Mouse (Mus musculus): ENCODE results near the gene Krtap19-2.

Gene Krtap19-2

DNA sequence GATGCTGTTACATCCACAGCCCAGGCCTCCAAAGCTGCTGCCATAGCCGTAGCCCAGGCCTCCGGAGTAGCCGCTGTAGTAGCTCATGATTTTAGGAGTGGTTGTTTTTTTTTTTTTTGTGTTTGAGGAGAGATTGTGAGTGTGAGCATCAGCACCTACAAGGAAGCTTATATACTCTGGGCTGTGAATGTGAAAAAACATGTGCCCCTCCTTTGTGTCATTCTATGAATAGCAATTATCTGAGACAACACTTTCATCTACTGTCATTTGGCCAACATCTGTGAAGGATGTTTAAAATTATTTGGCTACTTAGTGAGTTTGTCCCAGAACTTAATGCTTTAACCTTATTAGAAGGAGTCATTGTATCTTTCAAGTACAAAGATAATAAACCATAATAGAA, at the start of gene Krtap19-2:
TSS of gene Krtap19-2 (minus strand) at position 101 of the 400 bp plus-strand sequence.
- no peak for DNase-seq

DNA sequence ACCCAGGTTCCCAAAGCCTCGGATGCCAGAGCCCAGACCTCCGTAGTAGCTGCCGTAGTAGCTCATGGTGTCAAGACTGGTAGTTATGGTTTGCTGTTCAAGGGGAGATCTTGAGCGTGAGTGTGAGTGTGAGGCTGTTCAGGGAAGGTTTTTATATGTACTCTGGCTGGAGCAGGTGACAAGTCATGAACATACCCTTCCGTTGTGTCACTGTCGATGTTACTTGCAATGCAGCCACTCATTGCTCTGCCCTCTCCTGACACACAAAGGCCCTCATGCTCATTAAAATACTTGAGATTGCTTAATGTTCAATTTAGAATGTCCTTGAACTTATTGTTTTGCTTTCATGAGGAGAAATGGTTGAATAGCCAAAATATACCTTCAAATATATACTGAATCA, 22.3 kb upstream of the Krtap19-2 start, which contains the start of gene Krtap19-5:
TSS of gene Krtap19-5 (minus strand) at position 101 of the 400 bp plus-strand sequence.
- DNase-seq = no peak

DNA sequence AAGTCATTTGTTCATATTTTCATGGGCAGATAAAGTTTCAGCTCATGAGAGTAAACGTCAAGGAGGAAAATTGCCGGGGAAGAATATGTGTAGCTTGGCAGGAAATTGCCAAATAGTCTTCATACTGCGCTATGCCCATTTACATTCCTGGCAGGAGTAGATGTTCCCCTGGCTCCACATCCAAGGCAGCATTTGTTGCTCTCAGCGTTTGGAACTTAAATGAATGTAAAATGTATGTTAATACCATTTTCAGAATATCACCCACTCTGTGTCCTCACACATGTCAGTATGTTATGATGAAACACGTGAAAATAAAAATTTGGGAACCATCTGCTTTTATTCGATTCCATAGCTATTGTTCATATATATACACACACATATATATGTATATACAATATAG, 12.8 kb upstream of the Krtap19-2 start:
- no peak for DNase-seq

DNA sequence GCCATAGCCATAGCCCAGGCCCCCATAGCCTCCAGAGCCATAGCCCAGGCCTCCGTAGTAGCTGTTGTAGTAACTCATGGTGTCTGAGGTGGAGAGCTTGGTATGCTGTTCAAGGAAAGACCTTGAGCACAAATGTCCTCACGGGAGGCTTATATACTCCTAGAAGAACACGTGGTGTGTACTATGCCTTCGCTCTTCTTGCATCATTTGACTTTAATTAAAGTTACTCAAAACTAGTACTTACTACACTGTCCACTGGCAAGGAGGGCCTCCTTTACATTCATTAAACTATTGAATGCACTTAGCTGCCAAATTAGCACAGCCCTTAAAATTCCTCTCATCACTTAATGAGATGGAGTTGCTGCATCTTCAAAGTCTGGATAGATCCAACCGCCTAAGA, 10.9 kb upstream of the Krtap19-2 start, which contains the start of gene Krtap19-4:
TSS of gene Krtap19-4 (minus strand) at position 101 of the 400 bp plus-strand sequence.
- no peak for DNase-seq

DNA sequence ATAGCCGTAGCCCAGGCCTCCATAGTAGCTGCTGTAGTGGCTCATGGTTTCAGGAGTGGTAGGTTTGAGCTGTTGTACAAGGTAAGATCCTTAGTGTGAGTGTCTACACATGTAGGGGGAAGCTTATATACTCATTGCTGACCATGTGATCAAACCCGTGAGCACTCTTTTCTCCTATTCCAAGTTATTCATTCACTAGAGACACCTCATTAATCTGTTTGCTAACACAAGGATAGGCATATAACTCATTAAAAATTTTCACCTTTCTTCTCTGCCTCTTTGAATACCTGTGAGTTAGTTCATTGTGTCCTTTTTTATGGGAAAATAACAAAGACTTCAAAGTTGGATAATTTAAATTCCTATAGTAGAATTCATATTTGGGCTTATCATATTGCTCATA, 3.9 kb upstream of the Krtap19-2 start, which contains the start of gene Krtap19-3:
TSS of gene Krtap19-3 (minus strand) at position 101 of the 400 bp plus-strand sequence.
- DNase-seq = no peak

DNA sequence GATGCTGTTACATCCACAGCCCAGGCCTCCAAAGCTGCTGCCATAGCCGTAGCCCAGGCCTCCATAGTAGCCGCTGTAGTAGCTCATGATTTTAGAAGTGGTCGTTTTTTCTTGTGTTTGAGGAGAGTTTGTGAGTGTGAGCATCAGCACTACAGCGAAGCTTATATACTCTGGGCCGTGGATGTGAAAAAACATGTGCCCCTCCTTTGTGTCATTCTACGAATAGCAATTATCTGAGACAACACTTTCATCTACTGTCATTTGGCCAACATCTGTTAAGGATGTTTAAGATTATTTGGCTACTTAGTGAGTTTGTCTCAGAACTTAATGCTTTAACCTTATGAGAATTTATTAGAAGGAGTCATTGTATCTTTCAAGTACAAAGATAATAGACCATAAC, 4.8 kb downstream of the Krtap19-2 start, which contains the start of gene Krtap19-1:
TSS of gene Krtap19-1 (minus strand) at position 101 of the 400 bp plus-strand sequence.
- DNase-seq = no peak

DNA sequence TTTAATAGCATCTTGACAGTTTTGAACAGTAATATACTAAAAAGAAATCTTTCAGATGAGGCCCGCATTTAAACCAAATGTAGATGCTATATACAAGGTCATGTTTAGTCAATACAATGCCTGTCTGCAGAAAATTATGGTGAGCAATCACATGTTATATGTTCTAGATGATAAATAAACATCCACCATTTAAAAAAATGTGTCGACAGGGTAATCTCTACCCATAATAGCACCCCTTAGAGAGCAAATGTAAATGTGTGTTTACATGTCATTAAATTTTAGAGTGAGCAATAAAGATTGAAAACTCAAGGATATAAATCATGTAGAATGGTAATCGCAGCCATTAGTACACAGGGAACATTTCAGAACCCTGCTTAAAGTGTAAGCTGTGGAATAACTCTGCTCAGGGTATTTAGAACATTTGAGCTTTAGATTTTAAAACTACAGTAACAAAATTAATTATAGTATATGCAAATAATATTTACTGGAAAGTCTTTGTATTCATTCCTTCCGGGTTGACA, 9.1 kb downstream of the Krtap19-2 start:
- DNase-seq = no peak

DNA sequence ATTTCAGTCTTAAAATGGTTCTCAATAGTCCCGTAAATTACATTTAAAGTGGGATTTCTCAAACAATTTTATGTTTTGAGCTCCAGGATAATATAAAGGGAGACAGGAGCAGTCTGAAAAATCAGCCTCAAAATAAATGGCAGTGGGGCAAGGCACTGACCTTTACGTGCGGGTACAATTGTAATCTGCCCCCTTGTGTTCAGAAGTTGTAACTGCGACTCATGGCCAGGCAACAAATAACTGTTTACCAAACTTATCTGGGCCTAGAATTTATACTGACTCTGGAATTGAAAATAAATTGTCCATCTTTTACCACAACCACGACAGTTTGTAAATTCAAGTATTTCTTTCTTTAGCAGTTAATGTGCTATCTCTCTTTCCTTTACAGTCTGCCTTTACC, 22.6 kb downstream of the Krtap19-2 start:
- no peak for DNase-seq

DNA sequence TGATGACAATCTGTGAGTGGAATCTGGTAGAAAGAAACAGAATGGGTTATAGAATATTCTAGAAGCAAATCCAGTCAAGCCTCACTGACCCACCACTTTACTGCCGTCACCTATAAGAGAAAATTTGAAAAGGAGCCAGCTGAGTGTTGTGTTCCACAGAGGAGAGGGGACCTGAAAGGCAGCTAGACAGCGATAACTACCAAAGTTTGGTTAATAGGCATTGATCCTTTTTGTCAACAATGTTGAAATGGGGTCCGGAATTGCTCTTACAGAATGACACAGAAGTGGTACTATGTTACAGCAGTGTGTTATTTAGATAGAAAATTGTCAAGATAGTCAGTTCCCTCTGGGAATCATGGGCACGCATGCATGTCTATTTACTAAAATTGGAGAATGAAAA, 25.5 kb downstream of the Krtap19-2 start:
- DNase-seq = no peak

DNA sequence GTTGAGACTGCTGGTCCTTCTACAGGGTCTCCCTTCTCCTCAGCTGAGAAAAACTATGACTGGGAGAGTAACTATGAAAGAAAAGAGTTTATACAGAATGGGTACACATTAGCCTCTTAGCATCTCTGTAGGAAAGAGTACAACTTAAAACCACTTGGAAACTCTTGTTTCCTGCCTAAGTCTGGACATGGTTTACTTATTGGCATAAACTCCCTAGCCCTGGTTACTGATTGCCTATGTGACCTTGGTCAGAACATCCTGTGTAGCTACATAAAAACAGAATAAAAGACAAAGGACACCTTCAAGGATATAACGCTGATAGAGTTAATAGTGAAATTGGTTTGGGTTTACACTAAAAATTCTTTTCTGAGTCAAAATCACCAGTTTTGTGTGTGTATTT, 26.7 kb downstream of the Krtap19-2 start:
- no peak for DNase-seq

DNA sequence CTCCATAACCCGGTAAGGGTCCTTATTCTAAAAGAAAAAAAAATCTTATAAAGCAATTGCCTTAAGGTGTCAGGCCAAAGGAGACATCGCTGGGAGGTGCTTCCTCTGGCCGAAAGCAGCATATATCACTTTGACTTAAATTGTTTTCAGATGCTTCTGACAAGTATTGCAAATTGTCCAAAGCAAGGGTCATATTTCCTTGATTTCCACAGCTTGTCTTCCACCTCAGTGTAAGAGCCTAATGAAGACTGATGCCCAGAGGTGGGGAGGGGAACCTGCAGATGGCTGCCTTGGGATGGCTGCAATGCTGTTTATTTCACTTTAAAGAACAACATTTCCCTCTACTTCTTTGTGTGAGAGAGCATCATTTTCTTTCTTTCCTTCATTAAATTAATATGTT, 47.1 kb downstream of the Krtap19-2 start:
- DNase-seq = no peak

DNA sequence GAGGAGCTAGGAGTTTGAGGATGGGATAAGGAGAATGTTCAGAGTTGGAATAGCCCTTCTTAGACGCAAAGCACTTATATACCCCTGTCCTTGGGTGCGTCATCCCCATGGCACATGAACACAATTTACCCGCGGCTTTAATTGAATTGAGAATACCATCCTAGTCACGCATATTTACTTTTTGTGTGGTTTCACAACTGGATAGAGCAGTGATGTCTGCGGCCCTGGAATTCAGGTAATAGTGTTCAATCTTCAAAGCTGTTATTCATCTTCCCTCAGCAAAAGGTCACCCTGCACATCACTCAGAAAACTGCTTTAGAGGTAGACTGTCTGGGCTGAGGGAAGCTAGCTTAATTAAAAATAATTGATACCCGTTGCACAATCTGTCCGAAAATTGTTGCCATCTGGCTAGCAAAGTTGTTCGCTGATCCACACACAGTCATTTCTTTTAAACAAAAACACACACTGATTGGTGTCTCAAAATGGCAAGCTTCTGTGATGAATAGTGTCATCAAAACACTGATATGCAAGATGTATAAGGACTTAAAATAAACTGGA, 47.9 kb downstream of the Krtap19-2 start, which contains the start of gene Krtap14:
TSS of gene Krtap14 (minus strand) at position 51 of the 558 bp plus-strand sequence.
- DNase-seq = no peak

DNA sequence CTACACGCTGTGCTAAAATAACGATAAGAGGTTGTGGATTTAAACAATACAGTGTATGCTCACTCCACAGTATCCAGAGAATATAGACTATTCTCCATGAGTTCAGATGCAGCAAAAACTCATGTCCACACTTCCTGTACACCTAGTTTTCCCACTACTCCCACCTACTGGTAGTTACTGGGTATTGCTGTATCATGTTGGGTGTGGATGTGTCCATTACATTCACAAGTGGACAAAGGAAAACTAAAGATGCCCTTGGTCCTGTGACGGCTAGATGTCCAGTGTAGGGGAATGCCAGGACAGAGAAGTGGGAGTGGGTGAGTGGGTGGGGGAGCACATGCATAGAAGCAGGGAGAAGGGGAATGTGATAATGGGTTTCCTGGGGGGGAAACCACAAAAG, 50.3 kb downstream of the Krtap19-2 start:
- DNase-seq = no peak
